Mouse (Mus musculus) G1E (cell line): ENCODE measurements at regions not wholly inside any gene's neighbourhood (a gene's known extent, or its start where the extent isn't known, plus 50 kb on each side); places are given as distances from the start of the nearest gene placed in this dataset.

ENCODE experiments used
- CTCF ChIP-seq: IDR thresholded peaks from 2 replicates; pipeline ENCODE4 v1.5.1; 2012; ENCODE audit warnings: low read depth, low read length, inconsistent platforms, mixed read lengths
- GATA1 ChIP-seq: IDR thresholded peaks from 2 replicates; pipeline ENCODE4 v1.6.1; 2012; ENCODE audit warnings: borderline replicate concordance, low read length, inconsistent platforms, mixed read lengths

GRCm38 (mm10) chr9:47389901-47390300 is 140.1 kb upstream of the Cadm1 start:
- TF ChIP-seq CTCF = no peak
- no peak for TF ChIP-seq GATA1
